Mouse (Mus musculus): Measurements from ENCODE around the gene Znrf3.

- no peak for TF ChIP-seq POLR2A (IDR thresholded peaks at IDR 0.05; ENCODE audit: insufficient read length, low read depth)
- no peak for TF ChIP-seq TCF12 (IDR thresholded peaks at IDR 0.05; ENCODE audit: insufficient read depth, poor library complexity, severe bottlenecking)
- TF ChIP-seq MAX (IDR thresholded peaks at IDR 0.05; ENCODE audit: low read depth) = no peak
- TF ChIP-seq USF1 (IDR thresholded peaks at IDR 0.05; ENCODE audit: low read depth) = no peak
- TF ChIP-seq CEBPB (IDR thresholded peaks at IDR 0.05; ENCODE audit: insufficient read depth, poor library complexity, severe bottlenecking) = no peak
- no peak for TF ChIP-seq E2F4 (IDR thresholded peaks at IDR 0.05; ENCODE audit: insufficient read depth)
These were observed 63.4 kb downstream of the Znrf3 start for GRCm38 (mm10) chr11:5381226-5381625.

All from myocyte (in vitro differentiated cells).